Mouse (Mus musculus) midbrain, embryonic 11.5 days (tissue): ENCODE measurements around the gene Rap1gap. TPM values are rescaled to one million over a fixed set of nuclear protein-coding genes. Genes with fewer than 3 reads are reported as not detected.

Experiments
- ATAC-seq: fragments of 200-750 bp; cut with Nextera tagmentation; 2 replicates; pipeline ENCODE4 v1.8.0; 2017; ENCODE audit warnings: moderate TSS enrichment, moderate library complexity; ENCODE audit not compliant: low FRiP score
- DNase-seq: peaks from one replicate; pipeline ENCODE4 v3.0.0; 2015; ENCODE audit warnings: low spot score; ENCODE audit errors: missing footprints
- H3K27ac ChIP-seq: fragments of 300-500 bp; sonication (generic); 2 replicates; pipeline ENCODE4 v1.5.1; 2014; ENCODE audit warnings: low read depth, low read length
- H3K27me3 ChIP-seq: fragments of 300-500 bp; sonication (generic); 2 replicates; pipeline ENCODE4 v1.6.1; 2014; ENCODE audit warnings: mild to moderate bottlenecking, low read length, moderate library complexity, mixed read lengths; ENCODE audit not compliant: control insufficient read depth, insufficient read depth
- H3K36me3 ChIP-seq: fragments of 300-500 bp; sonication (generic); 2 replicates; pipeline ENCODE4 v1.6.1; 2014; ENCODE audit warnings: mild to moderate bottlenecking, low read length, moderate library complexity, mixed read lengths; ENCODE audit not compliant: control insufficient read depth, insufficient read depth
- H3K4me1 ChIP-seq: fragments of 300-500 bp; sonication (generic); 2 replicates; pipeline ENCODE4 v1.6.1; 2014; ENCODE audit warnings: low read length; ENCODE audit not compliant: control insufficient read depth, insufficient read depth
- H3K4me2 ChIP-seq: fragments of 300-500 bp; sonication (generic); 2 replicates; pipeline ENCODE4 v1.6.1; 2014; ENCODE audit warnings: mild to moderate bottlenecking, moderate library complexity
- H3K4me3 ChIP-seq: fragments of 300-500 bp; sonication (generic); 2 replicates; pipeline ENCODE4 v1.5.1; 2014; ENCODE audit warnings: low read depth, low read length
- H3K9ac ChIP-seq: fragments of 300-500 bp; sonication (generic); 2 replicates; pipeline ENCODE4 v1.6.1; 2014; ENCODE audit warnings: low read length
- H3K9me3 ChIP-seq: fragments of 300-500 bp; sonication (generic); 2 replicates; pipeline ENCODE4 v1.6.1; 2016; ENCODE audit warnings: low read length; ENCODE audit not compliant: control insufficient read depth
- WGBS: fragments of 180-500 bp; shearing (Covaris S2); extraction: QIAGEN DNeasy Blood & Tissue Kit; methylation state at CpG from one replicate; pipeline ENCODE4 v1.1.7; 2014; 5-methylcytosine and 5-hydroxymethylcytosine counted together
- polyA plus RNA-seq: library from polyadenylated mRNA; unstranded; fragments of >200 nt; fragmentation: Nextera tagmentation; extraction: Ambion mirVana; gene quantifications from 2 replicates; pipeline ENCODE4 v1.2.1, GENCODE M21; 2014

The Rap1gap gene
- polyA plus RNA-seq, 1 experiment from 2014 or later: 4.6 TPM

- Histone ChIP-seq H3K4me1 (peaks cover 23% of the 10 kb centered on the region), H3K27me3 (peaks cover 11% of the 10 kb centered on the region), H3K9me3 (no peaks in the 10 kb centered on the region), H3K36me3 (no peaks in the 10 kb centered on the region), H3K4me2 (no peak overlapping the region), H3K9ac (no peak overlapping the region), H3K27ac (no peak overlapping the region), H3K4me3 (no peak overlapping the region)
- no peak for ATAC-seq
- 85% methylated on average over 3 of the region's 3 CpGs for WGBS
- DNase-seq: no peak
Observed at GRCm38 (mm10) chr4:137732962-137733361, 68.4 kb downstream of the Rap1gap start.

GRCm38 (mm10) chr4:137733459-137733858, 68.9 kb downstream of the Rap1gap start:
- WGBS: 75% methylated on average over 5 of the region's 5 CpGs
- peaks cover 11% of the 10 kb centered on the region for H3K27me3 ChIP-seq
- H3K4me1 ChIP-seq: peaks cover 18% of the 10 kb centered on the region
- no peak overlapping the region for H3K9ac ChIP-seq
- no peak overlapping the region for H3K4me2 ChIP-seq
- ATAC-seq (no peak), DNase-seq (no peak)
- H3K27ac ChIP-seq: no peak overlapping the region
- no peaks in the 10 kb centered on the region for H3K36me3 ChIP-seq
- no peak overlapping the region for H3K4me3 ChIP-seq
- no peaks in the 10 kb centered on the region for H3K9me3 ChIP-seq

- no peaks in the 10 kb centered on the region for H3K9me3 ChIP-seq
- no peaks in the 10 kb centered on the region; the same call in 1 of the 2 replicates for H3K27me3 ChIP-seq
- H3K36me3 ChIP-seq: no peaks in the 10 kb centered on the region
- peaks cover 5% of the 10 kb centered on the region for H3K4me1 ChIP-seq
- no peak overlapping the region for H3K9ac ChIP-seq
- no peak overlapping the region for H3K4me3 ChIP-seq
- ATAC-seq (no peak), DNase-seq (no peak)
- 57% methylated on average over 11 of the region's 11 CpGs for WGBS
- H3K4me2 ChIP-seq: no peak overlapping the region
- H3K27ac ChIP-seq: no peak overlapping the region
Observed at GRCm38 (mm10) chr4:137736220-137736701, 71.7 kb downstream of the Rap1gap start.

GRCm38 (mm10) chr4:137737760-137738159, 73.2 kb downstream of the Rap1gap start:
- peaks cover 5% of the 10 kb centered on the region for H3K4me1 ChIP-seq
- no peaks in the 10 kb centered on the region for H3K36me3 ChIP-seq
- H3K4me2 ChIP-seq: no peak overlapping the region
- no peaks in the 10 kb centered on the region for H3K27me3 ChIP-seq
- DNase-seq (no peak), ATAC-seq (no peak)
- no peak overlapping the region for H3K9ac ChIP-seq
- H3K9me3 ChIP-seq: no peaks in the 10 kb centered on the region
- no peak overlapping the region for H3K4me3 ChIP-seq
- no peak overlapping the region for H3K27ac ChIP-seq
- 63% methylated on average over 3 of the region's 3 CpGs for WGBS

GRCm38 (mm10) chr4:137739151-137739923, 74.8 kb downstream of the Rap1gap start:
- DNase-seq (peak; percentile 94), ATAC-seq (peak; percentile 60)
- Histone ChIP-seq H3K9me3 (no peaks in the 10 kb centered on the region), H3K4me2 (peak overlapping the region; percentile 34), H3K27me3 (no peaks in the 10 kb centered on the region), H3K36me3 (no peaks in the 10 kb centered on the region), H3K27ac (no peak overlapping the region), H3K4me1 (peaks cover 5% of the 10 kb centered on the region), H3K4me3 (no peak overlapping the region), H3K9ac (0 out of 2 replicates have a peak overlapping the region, but pooled peaks have one; percentile 10)
- 51% methylated on average over 9 of the region's 9 CpGs for WGBS

GRCm38 (mm10) chr4:137740350-137740749, 75.8 kb downstream of the Rap1gap start:
- Histone ChIP-seq H3K9ac (no peak overlapping the region), H3K27me3 (no peaks in the 10 kb centered on the region), H3K4me2 (no peak overlapping the region), H3K4me1 (peaks cover 5% of the 10 kb centered on the region), H3K4me3 (no peak overlapping the region), H3K9me3 (no peaks in the 10 kb centered on the region), H3K36me3 (no peaks in the 10 kb centered on the region), H3K27ac (no peak overlapping the region)
- no peak for ATAC-seq
- 90% methylated on average over 7 of the region's 7 CpGs for WGBS
- DNase-seq: no peak

GRCm38 (mm10) chr4:137743791-137744190, 79.3 kb downstream of the Rap1gap start:
- no peak overlapping the region for H3K4me2 ChIP-seq
- no peaks in the 10 kb centered on the region for H3K9me3 ChIP-seq
- no peak overlapping the region for H3K9ac ChIP-seq
- WGBS: 59% methylated on average over 7 of the region's 7 CpGs
- DNase-seq (no peak), ATAC-seq (no peak)
- H3K27me3 ChIP-seq: no peaks in the 10 kb centered on the region
- no peak overlapping the region for H3K27ac ChIP-seq
- H3K36me3 ChIP-seq: no peaks in the 10 kb centered on the region
- H3K4me1 ChIP-seq: no peaks in the 10 kb centered on the region; the same call in 1 of the 2 replicates
- H3K4me3 ChIP-seq: no peak overlapping the region

GRCm38 (mm10) chr4:137744433-137744918, 80.0 kb downstream of the Rap1gap start:
- H3K9me3 ChIP-seq: no peaks in the 10 kb centered on the region
- no peaks in the 10 kb centered on the region; the same call in 1 of the 2 replicates for H3K4me1 ChIP-seq
- H3K27ac ChIP-seq: no peak overlapping the region
- no peak overlapping the region for H3K4me2 ChIP-seq
- H3K36me3 ChIP-seq: no peaks in the 10 kb centered on the region
- ATAC-seq (no peak), DNase-seq (no peak)
- H3K4me3 ChIP-seq: no peak overlapping the region
- H3K27me3 ChIP-seq: no peaks in the 10 kb centered on the region
- no peak overlapping the region for H3K9ac ChIP-seq
- 64% methylated on average over 13 of the region's 13 CpGs for WGBS

GRCm38 (mm10) chr4:137747091-137747490, 82.6 kb downstream of the Rap1gap start:
- Histone ChIP-seq H3K27ac (no peak overlapping the region), H3K9ac (no peak overlapping the region), H3K4me1 (no peaks in the 10 kb centered on the region), H3K9me3 (no peaks in the 10 kb centered on the region), H3K27me3 (no peaks in the 10 kb centered on the region), H3K36me3 (no peaks in the 10 kb centered on the region), H3K4me2 (no peak overlapping the region), H3K4me3 (no peak overlapping the region)
- DNase-seq: no peak
- 86% methylated on average over 9 of the region's 9 CpGs for WGBS
- ATAC-seq: no peak
